Mouse (Mus musculus) liver, embryonic 14.5 days (tissue): ENCODE results near the gene Ifna1.

Experiments used
- CTCF ChIP-seq: IDR thresholded peaks from 2 replicates; pipeline ENCODE4 v1.5.1; 2016; ENCODE audit warnings: antibody characterized with exemption, low read depth, control low read depth
- EP300 ChIP-seq: IDR thresholded peaks from 2 replicates; pipeline ENCODE4 v1.6.1; 2016; ENCODE audit warnings: antibody characterized with exemption, low read depth

- TF ChIP-seq CTCF = no peak
- TF ChIP-seq EP300 = no peak
Observed at GRCm38 (mm10) chr4:88859214-88859613, 9.3 kb downstream of the Ifna1 start.
